Mouse (Mus musculus) embryonic fibroblast, embryonic 13.5 days (primary cell): ENCODE measurements around the gene Abca1.

Experiments
- CTCF ChIP-seq: IDR thresholded peaks from 2 replicates; pipeline ENCODE4 v1.5.1; 2011; ENCODE audit warnings: mild to moderate bottlenecking, control low read depth, low read length, moderate library complexity, borderline replicate concordance; ENCODE audit not compliant: insufficient read depth
- POLR2A ChIP-seq: IDR thresholded peaks from 2 replicates; pipeline ENCODE4 v1.6.1; 2011; ENCODE audit warnings: low read depth, mild to moderate bottlenecking, control low read depth, low read length, moderate library complexity

DNA sequence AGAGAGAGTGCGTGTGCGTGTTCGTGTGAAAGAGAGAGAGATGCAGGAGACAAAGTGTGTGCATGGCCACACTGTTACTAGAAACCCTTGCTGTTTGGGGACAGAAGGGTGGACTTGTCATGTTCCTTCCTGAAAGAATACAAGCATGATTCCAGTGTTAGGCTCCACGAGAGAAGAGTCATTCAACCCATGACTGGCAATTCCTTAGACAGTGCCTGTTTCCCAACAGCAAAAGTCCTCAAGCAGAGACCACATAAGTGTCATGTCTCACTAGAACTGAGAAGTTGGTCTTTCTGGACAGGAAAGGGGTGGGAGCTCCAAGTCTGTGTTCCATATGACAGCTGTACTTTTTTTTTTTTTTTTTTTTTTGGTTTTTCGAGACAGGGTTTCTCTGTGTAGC lies 10.1 kb downstream of the Abca1 start:
- TF ChIP-seq POLR2A (no peak), CTCF (no peak)
